Mouse (Mus musculus): ENCODE measurements around the gene Naa25. TPM values are rescaled to one million over a fixed set of nuclear protein-coding genes. Genes with fewer than 3 reads are reported as not detected.

Naa25 gene
- polyA plus RNA-seq, 1 experiment from 2014 or later: 35.1 TPM

DNA sequence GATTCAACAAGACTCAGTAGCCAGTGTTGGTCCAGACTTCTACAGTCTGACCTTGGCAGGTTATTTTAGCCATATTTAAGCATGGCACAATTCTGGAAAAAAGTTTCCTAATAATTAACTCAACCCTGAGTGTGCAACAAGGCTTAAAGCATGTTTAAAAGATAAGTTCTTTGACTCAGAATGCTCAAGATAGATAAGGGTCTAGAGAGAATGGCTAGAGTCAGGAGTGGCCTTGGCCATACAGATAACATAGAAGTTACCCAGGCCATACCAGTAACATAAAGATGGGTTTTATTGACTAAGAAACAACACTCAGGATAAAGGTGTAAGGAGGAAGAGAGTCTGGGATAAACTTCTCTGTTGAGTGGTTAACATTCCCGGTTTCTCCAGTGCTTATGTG is 78.3 kb downstream of the Naa25 start:
- no peaks in the 10 kb centered on the region for H3K27me3 ChIP-seq (ENCODE audit: control insufficient read depth, insufficient read depth, low read depth, low read length)
- no peaks in the 10 kb centered on the region for H3K36me3 ChIP-seq (ENCODE audit: control insufficient read depth, insufficient read depth, low read length)
- no peak overlapping the region for H3K9ac ChIP-seq (ENCODE audit: low read length)
- WGBS: 50% methylated on average over 1 of the region's 1 CpGs
- no peaks in the 10 kb centered on the region for H3K9me3 ChIP-seq (ENCODE audit: control insufficient read depth, low read length)
- H3K4me3 ChIP-seq (ENCODE audit: low read length): no peak overlapping the region
- no peak overlapping the region for H3K4me2 ChIP-seq (ENCODE audit: low read depth, low read length)
- no peak for ATAC-seq (ENCODE audit: low read depth)
- no peaks in the 10 kb centered on the region for H3K4me1 ChIP-seq (replicated peaks; ENCODE audit: control insufficient read depth, insufficient read depth, low read length)
- no peak overlapping the region for H3K27ac ChIP-seq (ENCODE audit: low read length)

DNA sequence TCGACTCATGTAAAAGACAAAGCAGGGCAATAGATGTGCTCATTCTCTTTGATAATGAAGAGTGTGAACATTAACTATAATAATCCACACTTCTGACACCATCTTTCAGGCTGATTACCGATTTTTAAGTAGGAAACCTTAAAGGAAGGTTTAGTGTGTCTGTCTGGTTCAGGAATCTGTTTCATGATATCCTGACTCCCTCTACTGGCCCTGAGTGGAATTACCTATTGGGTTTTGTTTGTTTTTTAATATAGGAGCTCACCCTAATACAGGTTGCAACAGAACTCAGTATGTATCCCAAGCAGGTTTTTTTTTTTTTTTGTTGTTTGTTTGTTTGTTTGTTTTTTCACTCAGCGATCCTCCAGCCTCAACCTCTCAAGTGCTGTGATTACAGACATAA is 79.9 kb downstream of the Naa25 start:
- H3K4me1 ChIP-seq (replicated peaks; ENCODE audit: control insufficient read depth, insufficient read depth, low read length): no peaks in the 10 kb centered on the region

DNA sequence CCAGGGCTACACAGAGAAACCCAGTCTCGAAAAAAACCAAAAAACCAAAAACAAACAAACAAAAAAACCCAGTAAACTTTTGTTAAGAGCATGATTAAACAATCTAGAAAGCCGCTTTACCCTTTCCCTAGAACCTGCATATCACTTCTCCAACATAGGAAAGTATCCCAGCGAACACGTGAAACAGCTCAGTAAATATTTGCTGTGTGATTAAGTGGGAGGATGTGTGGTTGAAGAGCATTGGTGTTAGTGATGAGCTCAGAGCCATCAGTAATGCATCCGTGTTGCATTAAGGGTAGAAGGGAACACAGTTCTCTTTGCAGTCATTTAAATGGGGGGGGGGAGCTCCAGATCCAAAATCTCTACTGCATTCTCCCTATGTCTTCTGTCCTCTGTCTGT is 87.1 kb downstream of the Naa25 start:
- no peaks in the 10 kb centered on the region for H3K4me1 ChIP-seq (replicated peaks; ENCODE audit: control insufficient read depth, insufficient read depth, low read length)
- no peak overlapping the region for H3K27ac ChIP-seq (ENCODE audit: low read length)
- no peaks in the 10 kb centered on the region for H3K27me3 ChIP-seq (ENCODE audit: control insufficient read depth, insufficient read depth, low read depth, low read length)
- H3K9ac ChIP-seq (ENCODE audit: low read length): no peak overlapping the region
- ATAC-seq (ENCODE audit: low read depth): no peak
- no peaks in the 10 kb centered on the region for H3K36me3 ChIP-seq (ENCODE audit: control insufficient read depth, insufficient read depth, low read length)
- H3K4me3 ChIP-seq (ENCODE audit: low read length): no peak overlapping the region
- no peaks in the 10 kb centered on the region for H3K9me3 ChIP-seq (ENCODE audit: control insufficient read depth, low read length)
- H3K4me2 ChIP-seq (ENCODE audit: low read depth, low read length): no peak overlapping the region
- WGBS: 46% methylated on average over 5 of the region's 5 CpGs

More for the DNA sequence above, 79.9 kb downstream of the Naa25 start:
- no peaks in the 10 kb centered on the region for H3K27me3 ChIP-seq (ENCODE audit: control insufficient read depth, insufficient read depth, low read depth, low read length)
- no peaks in the 10 kb centered on the region for H3K9me3 ChIP-seq (ENCODE audit: control insufficient read depth, low read length)
- no peaks in the 10 kb centered on the region for H3K36me3 ChIP-seq (ENCODE audit: control insufficient read depth, insufficient read depth, low read length)
- ATAC-seq (ENCODE audit: low read depth): no peak
- WGBS: 36% methylated on average over 3 of the region's 3 CpGs
- H3K27ac ChIP-seq (ENCODE audit: low read length): no peak overlapping the region
- H3K9ac ChIP-seq (ENCODE audit: low read length): no peak overlapping the region
- H3K4me3 ChIP-seq (ENCODE audit: low read length): no peak overlapping the region
- H3K4me2 ChIP-seq (ENCODE audit: low read depth, low read length): no peak overlapping the region

DNA sequence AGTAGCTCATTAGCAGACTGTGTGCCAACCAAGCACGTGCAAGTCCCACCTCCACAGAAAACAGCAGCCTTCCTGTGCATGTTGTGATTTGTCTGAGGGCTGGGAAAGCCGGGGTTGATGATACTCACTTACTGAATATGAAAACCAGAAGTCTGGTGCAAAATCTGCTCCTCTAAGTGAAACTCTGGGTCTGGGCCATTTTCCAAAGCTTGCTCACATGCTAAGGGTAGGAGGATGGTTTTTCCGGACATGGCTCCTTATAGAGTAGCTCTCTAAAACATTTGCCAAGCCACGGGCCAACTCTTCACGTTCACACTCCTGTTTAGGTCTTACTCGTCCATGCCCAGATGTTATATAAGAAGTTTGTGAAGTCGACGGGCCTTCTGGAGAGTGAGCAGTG is 95.6 kb downstream of the Naa25 start:
- H3K27ac ChIP-seq (ENCODE audit: low read length): no peak overlapping the region
- 62% methylated on average over 8 of the region's 8 CpGs for WGBS
- no peak for ATAC-seq (ENCODE audit: low read depth)

More for the DNA sequence above, 95.6 kb downstream of the Naa25 start:
- no peaks in the 10 kb centered on the region for H3K36me3 ChIP-seq (ENCODE audit: control insufficient read depth, insufficient read depth, low read length)
- H3K4me1 ChIP-seq (replicated peaks; ENCODE audit: control insufficient read depth, insufficient read depth, low read length): no peaks in the 10 kb centered on the region
- H3K9ac ChIP-seq (ENCODE audit: low read length): no peak overlapping the region
- H3K4me2 ChIP-seq (ENCODE audit: low read depth, low read length): no peak overlapping the region
- H3K27me3 ChIP-seq (ENCODE audit: control insufficient read depth, insufficient read depth, low read depth, low read length): no peaks in the 10 kb centered on the region
- no peaks in the 10 kb centered on the region for H3K9me3 ChIP-seq (ENCODE audit: control insufficient read depth, low read length)
- H3K4me3 ChIP-seq (ENCODE audit: low read length): no peak overlapping the region

Other genes starting within 250 kb of the Naa25 start
- 17.3 and 18.0 TPM in 2 replicates for gene Ptpn11, start 206.5 kb upstream of the Naa25 start, polyA plus RNA-seq (2015; fragmentation: Nextera tagmentation; extraction: Ambion mirVana)
- gene Rpl6, start 193.5 kb upstream of the Naa25 start, polyA plus RNA-seq (2015; fragmentation: Nextera tagmentation; extraction: Ambion mirVana): 554 and 590 TPM in 2 replicates
- gene Hectd4, start 177.7 kb upstream of the Naa25 start, polyA plus RNA-seq (2015; fragmentation: Nextera tagmentation; extraction: Ambion mirVana): 2.7 and 3.8 TPM in 2 replicates
- 85.9 and 90.7 TPM in 2 replicates for gene Trafd1, start 12.3 kb upstream of the Naa25 start, polyA plus RNA-seq (2015; fragmentation: Nextera tagmentation; extraction: Ambion mirVana)
- gene Tmem116, start 54.0 kb downstream of the Naa25 start, polyA plus RNA-seq (2015; fragmentation: Nextera tagmentation; extraction: Ambion mirVana): 3.0 and 4.5 TPM in 2 replicates
- 147 and 149 TPM in 2 replicates for gene Erp29, start 54.6 kb downstream of the Naa25 start, polyA plus RNA-seq (2015; fragmentation: Nextera tagmentation; extraction: Ambion mirVana)
- 0.11 and 0.14 TPM in 2 replicates for gene Adam1b, start 105.5 kb downstream of the Naa25 start, polyA plus RNA-seq (2015; fragmentation: Nextera tagmentation; extraction: Ambion mirVana)
- 1.1 TPM in 2 replicates for gene Adam1a, start 147.5 kb downstream of the Naa25 start, polyA plus RNA-seq (2015; fragmentation: Nextera tagmentation; extraction: Ambion mirVana)
- gene Gm42878, start 147.5 kb downstream of the Naa25 start, polyA plus RNA-seq (2015; fragmentation: Nextera tagmentation; extraction: Ambion mirVana): not detected in 2 replicates
- gene Mapkapk5, start 148.0 kb downstream of the Naa25 start, polyA plus RNA-seq (2015; fragmentation: Nextera tagmentation; extraction: Ambion mirVana): 45.3 and 46.4 TPM in 2 replicates
- 388 and 419 TPM in 2 replicates for gene Aldh2, start 195.9 kb downstream of the Naa25 start, polyA plus RNA-seq (2015; fragmentation: Nextera tagmentation; extraction: Ambion mirVana)
- gene Acad12, start 221.0 kb downstream of the Naa25 start, polyA plus RNA-seq (2015; fragmentation: Nextera tagmentation; extraction: Ambion mirVana): 2.7 and 3.4 TPM in 2 replicates